29 mouse cellular contexts compared by ENCODE assay signal in genomic region chr10:37478108-37478507, GRCm38 (mm10).
DNase-seq lines count a peak whose midpoint lies in the region; ATAC-seq and TF ChIP-seq lines count a peak whose summit lies in the region.
"Had no signal": no experiment of that assay in that cellular context is flagged by ENCODE, and none has a peak within 500 bp of the region (broad histone marks: within the 10 kb centered on the region; RNA-seq: fewer than 3 reads in every experiment).

No protein-coding gene starts in this region.

- H3K9ac ChIP-seq in lung, postnatal 0 days (replicated peaks; ENCODE audit: low read depth): no peak overlapping the region
- H3K9ac ChIP-seq: embryonic facial prominence, embryonic 12.5 days; limb, embryonic 15.5 days; liver, embryonic 15.5 days; midbrain, embryonic 13.5 days; stomach, embryonic 15.5 days had no signal

- H3K27ac ChIP-seq in lung, postnatal 0 days (ENCODE audit: low read length): no peak overlapping the region
- peak overlapping the region; percentile 64; the same call in 1 of the 2 replicates for H3K27ac ChIP-seq in brown adipose tissue, adult 24 weeks (replicated peaks; ENCODE audit: low read depth, low read length)
- H3K27ac ChIP-seq: embryonic facial prominence, embryonic 12.5 days; hindbrain, embryonic 10.5 days; limb, embryonic 10.5 days; limb, embryonic 15.5 days; liver, embryonic 15.5 days; midbrain, embryonic 13.5 days; stomach, embryonic 15.5 days had no signal

- no peaks in the 10 kb centered on the region for H3K36me3 ChIP-seq in lung, postnatal 0 days (ENCODE audit: insufficient read depth, low read length)
- H3K36me3 ChIP-seq: embryonic facial prominence, embryonic 12.5 days; G1E; hindbrain, embryonic 10.5 days; limb, embryonic 10.5 days; limb, embryonic 15.5 days; liver, embryonic 15.5 days; midbrain, embryonic 13.5 days; stomach, embryonic 15.5 days had no signal

- TF ChIP-seq EP300 in lung, postnatal 0 days (IDR thresholded peaks at IDR 0.05): no peak

- peak; percentile 10 for DNase-seq in adrenal gland, adult 8-10 months
- DNase-seq in adrenal gland, adult 18-20 months (ENCODE audit: low spot score in 2 of 2): no peak
- peak; percentile 29 for DNase-seq in lung, postnatal 0 days (ENCODE audit: low spot score)
- no peak for DNase-seq in lung, postnatal 4 days
- DNase-seq in lung, postnatal 36 days: peak; percentile 49
- DNase-seq in T-cell, adult 2 months (ENCODE audit: low spot score): no peak
- DNase-seq: cerebellum, adult 11 months; cerebellum, adult 9-10 months; cerebellum, postnatal 36 days; gastrocnemius, postnatal 36 days; heart, postnatal 14 days; kidney, adult 8-10 months; kidney, postnatal 10 days; layer of hippocampus, adult 9-11 months; right cerebral cortex, postnatal 25 days; thymus, postnatal 14 days had no signal

- no peak overlapping the region for H3K4me2 ChIP-seq in lung, postnatal 0 days (replicated peaks; ENCODE audit: low read depth, low read length)
- H3K4me2 ChIP-seq: embryonic facial prominence, embryonic 12.5 days; limb, embryonic 15.5 days; liver, embryonic 15.5 days; midbrain, embryonic 13.5 days; stomach, embryonic 15.5 days had no signal

- no peaks in the 10 kb centered on the region for H3K27me3 ChIP-seq in lung, postnatal 0 days (replicated peaks; ENCODE audit: insufficient read depth, low read length)
- H3K27me3 ChIP-seq: embryonic facial prominence, embryonic 12.5 days; limb, embryonic 15.5 days; liver, embryonic 15.5 days; megakaryocyte, embryonic 14.5 days; midbrain, embryonic 13.5 days; stomach, embryonic 15.5 days had no signal

- H3K9me3 ChIP-seq in lung, postnatal 0 days (ENCODE audit: low read length): no peaks in the 10 kb centered on the region
- H3K9me3 ChIP-seq: embryonic facial prominence, embryonic 12.5 days; G1E; hindbrain, embryonic 10.5 days; limb, embryonic 10.5 days; limb, embryonic 15.5 days; liver, embryonic 15.5 days; midbrain, embryonic 13.5 days; stomach, embryonic 15.5 days had no signal

- no peaks in the 10 kb centered on the region for H3K4me1 ChIP-seq in lung, postnatal 0 days (ENCODE audit: insufficient read depth, low read depth, low read length)
- peaks cover 10% of the 10 kb centered on the region for H3K4me1 ChIP-seq in brown adipose tissue, adult 24 weeks (ENCODE audit: control insufficient read depth, insufficient read depth, insufficient read length, low read length)
- H3K4me1 ChIP-seq: embryonic facial prominence, embryonic 12.5 days; hindbrain, embryonic 10.5 days; limb, embryonic 10.5 days; limb, embryonic 15.5 days; liver, embryonic 15.5 days; megakaryocyte, embryonic 14.5 days; midbrain, embryonic 13.5 days; stomach, embryonic 15.5 days had no signal

- 70% methylated on average over 2 of the region's 2 CpGs for WGBS in lung, postnatal 0 days

- no peak overlapping the region for H3K4me3 ChIP-seq in lung, postnatal 0 days (ENCODE audit: low read depth, low read length)
- no peak overlapping the region for H3K4me3 ChIP-seq in brown adipose tissue, adult 24 weeks (ENCODE audit: insufficient read depth, low read depth, low read length)
- H3K4me3 ChIP-seq: embryonic facial prominence, embryonic 12.5 days; hindbrain, embryonic 10.5 days; limb, embryonic 10.5 days; limb, embryonic 15.5 days; liver, embryonic 15.5 days; megakaryocyte, embryonic 14.5 days; midbrain, embryonic 13.5 days; stomach, embryonic 15.5 days had no signal

- no peak for ATAC-seq in lung, postnatal 0 days
- ATAC-seq in monocyte, adult 5-6 weeks (replicated peaks; ENCODE audit: insufficient number of reproducible peaks, low FRiP score, low TSS enrichment, poor library complexity, severe bottlenecking): no peak
- ATAC-seq: forebrain, embryonic 14.5 days; hindbrain, embryonic 16.5 days; midbrain, embryonic 13.5 days had no signal

- TF ChIP-seq CTCF in lung, postnatal 0 days (IDR thresholded peaks at IDR 0.05): no peak

Comparison
In these comparisons a context has a peak if more than half of its experiments do, and no peak if none do; other contexts are left out.
1. DNase-seq: peak in adrenal gland, adult 8-10 months (single experiment), lung, postnatal 0 days (single experiment) and lung, postnatal 36 days (single experiment); none in adrenal gland, adult 18-20 months (0 of 2), lung, postnatal 4 days (0 of 2) and T-cell, adult 2 months (single experiment).